Mouse (Mus musculus): ENCODE measurements around the gene Zfyve27.

GRCm38 (mm10) chr19:42237602-42238340, 74.0 kb downstream of the Zfyve27 start:
- TF ChIP-seq CTCF (IDR thresholded peaks at IDR 0.05; ENCODE audit: borderline replicate concordance, extremely low read depth, insufficient read depth, insufficient read length) (no peak), POLR2A (IDR thresholded peaks at IDR 0.05; ENCODE audit: borderline replicate concordance, extremely low read depth, insufficient read depth, insufficient read length, poor library complexity, severe bottlenecking) (no peak)
